Mouse (Mus musculus) neural tube, embryonic 14.5 days (tissue): Measurements from ENCODE around the gene 3110082I17Rik. TPM values are rescaled to one million over a fixed set of nuclear protein-coding genes. Genes with fewer than 3 reads are reported as not detected.
"Not testable (repeated sequence)": the region's sequence is repeated elsewhere in the genome, so short reads cannot be mapped to it uniquely, and the experiment has no call there.

ENCODE experiments used
- ATAC-seq: fragments of 200-750 bp; cut with Nextera tagmentation; 2 replicates; pipeline ENCODE4 v1.8.0; 2017; ENCODE audit warnings: low read depth, mild to moderate bottlenecking, moderate TSS enrichment, moderate library complexity
- H3K27ac ChIP-seq: fragments of 300-500 bp; sonication (generic); 2 replicates; pipeline ENCODE4 v1.5.1; 2014; ENCODE audit warnings: low read depth, mild to moderate bottlenecking, control low read depth, low read length, moderate library complexity, mixed read lengths
- H3K27me3 ChIP-seq: fragments of 300-500 bp; sonication (generic); 2 replicates; pipeline ENCODE4 v1.6.1; 2014; ENCODE audit warnings: low read length; ENCODE audit not compliant: control insufficient read depth, insufficient read depth
- H3K36me3 ChIP-seq: fragments of 300-500 bp; sonication (generic); 2 replicates; pipeline ENCODE4 v1.6.1; 2014; ENCODE audit warnings: low read length, mixed read lengths; ENCODE audit not compliant: control insufficient read depth, insufficient read depth
- H3K4me1 ChIP-seq: fragments of 300-500 bp; sonication (generic); 2 replicates; pipeline ENCODE4 v1.6.1; 2014; ENCODE audit warnings: low read length; ENCODE audit not compliant: control insufficient read depth, insufficient read depth
- H3K4me2 ChIP-seq: fragments of 300-500 bp; sonication (generic); 2 replicates; pipeline ENCODE4 v1.6.1; 2014; ENCODE audit warnings: mild to moderate bottlenecking, low read depth, low read length, control low read depth
- H3K4me3 ChIP-seq: fragments of 300-500 bp; sonication (generic); 2 replicates; pipeline ENCODE4 v1.5.1; 2014; ENCODE audit warnings: low read depth, low read length, control low read depth, mixed read lengths
- H3K9ac ChIP-seq: fragments of 300-500 bp; sonication (generic); replicated peaks from 2 replicates; pipeline ENCODE4 v1.6.1; 2014; ENCODE audit warnings: low read depth, mild to moderate bottlenecking, control low read depth, low read length, mixed read lengths
- H3K9me3 ChIP-seq: fragments of 300-500 bp; sonication (generic); 2 replicates; pipeline ENCODE4 v1.6.1; 2016; ENCODE audit warnings: low read length; ENCODE audit not compliant: control insufficient read depth
- WGBS: fragments of 180-500 bp; shearing (Covaris S2); extraction: QIAGEN DNeasy Blood & Tissue Kit; methylation state at CpG from one replicate; pipeline ENCODE4 v1.1.7; 2014; 5-methylcytosine and 5-hydroxymethylcytosine counted together
- polyA plus RNA-seq: library from polyadenylated mRNA; unstranded; fragments of >200 nt; fragmentation: Nextera tagmentation; extraction: Ambion mirVana; gene quantifications from 2 replicates; pipeline ENCODE4 v1.2.1, GENCODE M21; 2014

Gene 3110082I17Rik
- polyA plus RNA-seq, 1 experiment from 2014 or later: 11.7 TPM

- H3K4me2 ChIP-seq: no peak overlapping the region
- H3K4me3 ChIP-seq: no peak overlapping the region
- no peak for ATAC-seq
- no peak overlapping the region for H3K27ac ChIP-seq
- H3K36me3 ChIP-seq: peaks cover 56% of the 10 kb centered on the region
- H3K9ac ChIP-seq: no peak overlapping the region
- H3K9me3 ChIP-seq: no peaks in the 10 kb centered on the region
- H3K27me3 ChIP-seq: no peaks in the 10 kb centered on the region
- WGBS: 82% methylated on average over 13 of the region's 13 CpGs
- H3K4me1 ChIP-seq: no peaks in the 10 kb centered on the region
These were observed 122.4 kb downstream of the 3110082I17Rik start for GRCm38 (mm10) chr5:139337826-139338370.

- WGBS: 93% methylated on average over 4 of the region's 4 CpGs
- ATAC-seq: no peak; the same call in 1 of the 2 replicates
These were observed 124.7 kb downstream of the 3110082I17Rik start for GRCm38 (mm10) chr5:139335634-139336033.

GRCm38 (mm10) chr5:139334394-139334793, 125.9 kb downstream of the 3110082I17Rik start:
- not testable (repeated sequence) for H3K9me3 ChIP-seq, H3K27me3 ChIP-seq, H3K4me2 ChIP-seq, H3K27ac ChIP-seq, ATAC-seq, H3K4me3 ChIP-seq, H3K9ac ChIP-seq, H3K4me1 ChIP-seq
- peaks cover 36% of the 10 kb centered on the region for H3K36me3 ChIP-seq
- WGBS: 92% methylated on average over 10 of the region's 10 CpGs

More at GRCm38 (mm10) chr5:139335634-139336033, 124.7 kb downstream of the 3110082I17Rik start:
- Histone ChIP-seq H3K4me1 (no peaks in the 10 kb centered on the region), H3K4me3 (no peak overlapping the region), H3K9me3 (no peaks in the 10 kb centered on the region), H3K27ac (no peak overlapping the region), H3K27me3 (no peaks in the 10 kb centered on the region), H3K9ac (no peak overlapping the region), H3K36me3 (peaks cover 41% of the 10 kb centered on the region), H3K4me2 (no peak overlapping the region)

- Histone ChIP-seq H3K36me3 (peaks cover 27% of the 10 kb centered on the region), H3K9me3 (no peaks in the 10 kb centered on the region), H3K27ac (no peak overlapping the region), H3K27me3 (no peaks in the 10 kb centered on the region), H3K4me2 (no peak overlapping the region), H3K4me3 (no peak overlapping the region), H3K4me1 (no peaks in the 10 kb centered on the region), H3K9ac (no peak overlapping the region)
- ATAC-seq: no peak
- WGBS: 69% methylated on average over 16 of the region's 16 CpGs
These were observed 126.9 kb downstream of the 3110082I17Rik start for GRCm38 (mm10) chr5:139333301-139334013.

GRCm38 (mm10) chr5:139332590-139333272, 127.6 kb downstream of the 3110082I17Rik start:
- no peak overlapping the region for H3K9ac ChIP-seq
- H3K4me2 ChIP-seq: no peak overlapping the region
- H3K36me3 ChIP-seq: peaks cover 24% of the 10 kb centered on the region
- H3K4me3 ChIP-seq: no peak overlapping the region
- no peaks in the 10 kb centered on the region for H3K27me3 ChIP-seq
- H3K27ac ChIP-seq: no peak overlapping the region
- H3K4me1 ChIP-seq: no peaks in the 10 kb centered on the region
- 90% methylated on average over 8 of the region's 8 CpGs for WGBS
- no peak for ATAC-seq
- H3K9me3 ChIP-seq: no peaks in the 10 kb centered on the region

GRCm38 (mm10) chr5:139331742-139332141, 128.6 kb downstream of the 3110082I17Rik start:
- Histone ChIP-seq H3K36me3 (peaks cover 14% of the 10 kb centered on the region), H3K27ac (no peak overlapping the region), H3K4me2 (no peak overlapping the region), H3K4me1 (no peaks in the 10 kb centered on the region), H3K9ac (no peak overlapping the region), H3K4me3 (no peak overlapping the region), H3K27me3 (peaks cover 3% of the 10 kb centered on the region; the same call in 1 of the 2 replicates), H3K9me3 (no peaks in the 10 kb centered on the region)
- ATAC-seq: no peak
- 24% methylated on average over 8 of the region's 8 CpGs for whole genome bisulfite sequencing

- H3K36me3 ChIP-seq: peaks cover 9% of the 10 kb centered on the region
- H3K4me2 ChIP-seq: no peak overlapping the region
- 76% methylated on average over 7 of the region's 7 CpGs for WGBS
- H3K27me3 ChIP-seq: peaks cover 8% of the 10 kb centered on the region
- H3K9ac ChIP-seq: 0 out of 2 replicates have a peak overlapping the region, but pooled peaks have one; percentile 21
- no peaks in the 10 kb centered on the region for H3K9me3 ChIP-seq
- H3K4me1 ChIP-seq: no peaks in the 10 kb centered on the region
- no peak overlapping the region for H3K4me3 ChIP-seq
- no peak for ATAC-seq
- H3K27ac ChIP-seq: no peak overlapping the region
These were observed 129.6 kb downstream of the 3110082I17Rik start for GRCm38 (mm10) chr5:139330766-139331165.

- no peak for ATAC-seq
- Histone ChIP-seq H3K27me3 (peaks cover 21% of the 10 kb centered on the region), H3K27ac (no peak overlapping the region), H3K4me1 (0 out of 2 replicates have a peak, but pooled peaks cover 3% of the 10 kb centered on the region), H3K4me2 (no peak overlapping the region), H3K4me3 (no peak overlapping the region), H3K36me3 (no peaks in the 10 kb centered on the region), H3K9me3 (no peaks in the 10 kb centered on the region), H3K9ac (no peak overlapping the region)
- 80% methylated on average over 7 of the region's 7 CpGs for WGBS
These were observed 132.7 kb downstream of the 3110082I17Rik start for GRCm38 (mm10) chr5:139327634-139328020.
